Mouse (Mus musculus) CH12.LX (cell line): ENCODE results near the gene Adam1a. TPM values are rescaled to one million over a fixed set of nuclear protein-coding genes. Genes with fewer than 3 reads are reported as not detected.

Experiments
- DNase-seq: peaks from one replicate; pipeline ENCODE4 v3.0.0-alpha.2; 2013; ENCODE audit errors: extremely low read depth
- H3K27ac ChIP-seq: 2 replicates; pipeline ENCODE4 v1.5.1; 2012; ENCODE audit warnings: low read depth, mild to moderate bottlenecking, control low read depth, moderate library complexity; ENCODE audit not compliant: insufficient read depth
- H3K27me3 ChIP-seq: replicated peaks from 2 replicates; pipeline ENCODE3; 2012; ENCODE audit warnings: inconsistent platforms
- H3K36me3 ChIP-seq, 2 experiments: replicated peaks in 1 of 2; 2 replicates each; pipeline versions ENCODE3 to v1.6.1; 2012; ENCODE audit warnings: inconsistent platforms in 1 of 2, low read length in 1 of 2, mild to moderate bottlenecking in 1 of 2, mixed read lengths in 1 of 2, moderate library complexity in 1 of 2; ENCODE audit not compliant: control insufficient read depth in 1 of 2, insufficient read depth in 1 of 2
- H3K4me1 ChIP-seq, 2 experiments: 2 replicates each; pipeline ENCODE4 v1.6.1; 2012; ENCODE audit warnings: inconsistent platforms in 1 of 2, moderate library complexity in 1 of 2; ENCODE audit not compliant: insufficient read depth in 2 of 2, control insufficient read depth in 1 of 2
- H3K4me2 ChIP-seq: 2 replicates; pipeline ENCODE4 v1.6.1; 2012; ENCODE audit warnings: low read depth, mild to moderate bottlenecking, control low read depth; ENCODE audit not compliant: poor library complexity, insufficient read depth, severe bottlenecking
- H3K4me3 ChIP-seq, 3 experiments: fragments of 150-350 bp in 1 of 3; sonication (generic) in 1 of 3; replicated peaks in 1 of 3; 2 replicates each; pipeline versions ENCODE3 to v1.5.1; 2011 to 2012; ENCODE audit warnings: low read depth in 2 of 3, low read length in 2 of 3, mild to moderate bottlenecking in 2 of 3, moderate library complexity in 2 of 3, control low read depth in 1 of 3, improper control_type of control experiment in 1 of 3, inconsistent platforms in 1 of 3, mixed read lengths in 1 of 3; ENCODE audit not compliant: poor library complexity in 1 of 3
- H3K79me2 ChIP-seq: replicated peaks from 2 replicates; pipeline ENCODE4 v1.6.1; 2012; ENCODE audit warnings: mild to moderate bottlenecking, moderate library complexity; ENCODE audit not compliant: control insufficient read depth, poor library complexity, insufficient read depth, severe bottlenecking; ENCODE audit errors: extremely low read depth
- H3K9ac ChIP-seq: 2 replicates; pipeline ENCODE4 v1.6.1; 2012; ENCODE audit warnings: low read depth, mild to moderate bottlenecking, control low read depth, moderate library complexity; ENCODE audit not compliant: insufficient read depth
- H3K9me3 ChIP-seq: replicated peaks from 2 replicates; pipeline ENCODE3; 2012; ENCODE audit warnings: low read length, inconsistent platforms, mixed read lengths
- BHLHE40 ChIP-seq: IDR thresholded peaks from 2 replicates; pipeline ENCODE4 v1.6.1; 2011; ENCODE audit warnings: mild to moderate bottlenecking, low read depth, low read length, improper control_type of control experiment
- CHD1 ChIP-seq: IDR thresholded peaks from 2 replicates; pipeline ENCODE4 v1.6.1; 2012; ENCODE audit warnings: low read depth, low read length, improper control_type of control experiment, inconsistent platforms
- CTCF ChIP-seq, 2 experiments: IDR thresholded peaks in 1 of 2; conservative IDR thresholded peaks in 1 of 2; 2 replicates each; pipeline ENCODE4 v1.5.1; 2011 to 2012; ENCODE audit warnings: low read depth in 2 of 2, low read length in 2 of 2, improper control_type of control experiment in 1 of 2, inconsistent platforms in 1 of 2, mild to moderate bottlenecking in 1 of 2, moderate library complexity in 1 of 2
- EP300 ChIP-seq: IDR thresholded peaks from 2 replicates; pipeline ENCODE4 v1.6.1; 2011; ENCODE audit warnings: low read length, improper control_type of control experiment
- ETS1 ChIP-seq: conservative IDR thresholded peaks from 2 replicates; pipeline ENCODE4 v1.6.1; 2012; ENCODE audit warnings: low read depth, mild to moderate bottlenecking, inconsistent platforms, low read length, improper control_type of control experiment, moderate library complexity
- GABPA ChIP-seq: IDR thresholded peaks from 2 replicates; pipeline ENCODE4 v1.6.1; 2012; ENCODE audit warnings: low read depth, low read length, improper control_type of control experiment, inconsistent platforms; ENCODE audit not compliant: insufficient replicate concordance
- JUND ChIP-seq: conservative IDR thresholded peaks from 2 replicates; pipeline ENCODE4 v1.6.1; 2011; ENCODE audit warnings: low read depth, low read length, improper control_type of control experiment
- MAFK ChIP-seq: IDR thresholded peaks from 2 replicates; pipeline ENCODE4 v1.6.1; 2011; ENCODE audit warnings: low read length, improper control_type of control experiment; ENCODE audit not compliant: insufficient replicate concordance
- MEF2A ChIP-seq: IDR thresholded peaks from 2 replicates; pipeline ENCODE4 v1.6.1; 2014; ENCODE audit warnings: low read depth, mild to moderate bottlenecking, inconsistent platforms, low read length, improper control_type of control experiment, borderline replicate concordance
- MXI1 ChIP-seq: IDR thresholded peaks from 2 replicates; pipeline ENCODE4 v1.6.1; 2011; ENCODE audit warnings: mild to moderate bottlenecking, low read depth, low read length, improper control_type of control experiment
- NRF1 ChIP-seq: IDR thresholded peaks from 2 replicates; pipeline ENCODE4 v1.6.1; 2014; ENCODE audit warnings: low read depth, mild to moderate bottlenecking, inconsistent platforms, low read length, improper control_type of control experiment, moderate library complexity
- PAX5 ChIP-seq: IDR thresholded peaks from 2 replicates; pipeline ENCODE4 v1.6.1; 2012; ENCODE audit warnings: low read length, inconsistent platforms, mixed read lengths
- POLR2A ChIP-seq: IDR thresholded peaks from 2 replicates; pipeline ENCODE4 v1.6.1; 2011; ENCODE audit warnings: low read depth, mild to moderate bottlenecking, improper control_type of control experiment, low read length
- POLR2AphosphoS2 ChIP-seq: IDR thresholded peaks from 2 replicates; pipeline ENCODE4 v1.6.1; 2011; ENCODE audit warnings: low read depth, low read length, improper control_type of control experiment
- RAD21 ChIP-seq: IDR thresholded peaks from 2 replicates; pipeline ENCODE4 v1.6.1; 2011; ENCODE audit warnings: low read depth, mild to moderate bottlenecking, low read length, improper control_type of control experiment, moderate library complexity
- RCOR1 ChIP-seq: conservative IDR thresholded peaks from 2 replicates; pipeline ENCODE4 v1.6.1; 2012; ENCODE audit warnings: low read depth, mild to moderate bottlenecking, inconsistent platforms, low read length, improper control_type of control experiment
- SIN3A ChIP-seq: IDR thresholded peaks from 2 replicates; pipeline ENCODE4 v1.6.1; 2012; ENCODE audit warnings: low read length, improper control_type of control experiment, inconsistent platforms
- USF1 ChIP-seq: IDR thresholded peaks from 2 replicates; pipeline ENCODE4 v1.6.1; 2014; ENCODE audit warnings: low read depth, mild to moderate bottlenecking, inconsistent platforms, low read length, improper control_type of control experiment
- USF2 ChIP-seq: conservative IDR thresholded peaks from 2 replicates; pipeline ENCODE4 v1.6.1; 2011; ENCODE audit warnings: low read depth, low read length, improper control_type of control experiment
- ZC3H11A ChIP-seq: IDR thresholded peaks from 2 replicates; pipeline ENCODE4 v1.6.1; 2012; ENCODE audit warnings: low read depth, mild to moderate bottlenecking, inconsistent platforms, low read length, improper control_type of control experiment
- ZMIZ1 ChIP-seq: IDR thresholded peaks from 2 replicates; pipeline ENCODE4 v1.6.1; 2012; ENCODE audit warnings: low read depth, mild to moderate bottlenecking, inconsistent platforms, low read length, improper control_type of control experiment
- dilution Hi-C: fragments of 300-500 bp; cut with MboI; formaldehyde crosslinking; loops from 2 replicates; pipeline ENCODE4 v1.14.3; 2020; ENCODE audit warnings: low sequenced_read_pairs; ENCODE audit not compliant: extremely low pct_unique_long_range_greater_than_20kb, extremely low pct_ligation_motif_present
- in situ Hi-C: fragments of 300-500 bp; cut with MboI; formaldehyde crosslinking; loops from 3 replicates; pipeline ENCODE4 v1.14.3; 2019; ENCODE audit warnings: low sequenced_read_pairs, low pct_ligation_motif_present, low pct_unique_long_range_greater_than_20kb, mixed read lengths
- polyA plus RNA-seq: library from polyadenylated mRNA; unstranded; fragments of >175 nt; gene quantifications from 2 replicates; pipeline ENCODE4 v1.2.1, GENCODE M21; 2012; ENCODE audit warnings: low read depth; ENCODE audit not compliant: insufficient read length
- total RNA-seq, 2 experiments: library from RNA; depleted of rRNA; stranded (reverse); fragments of 300-350 nt in 1 of 2; fragments of >200 nt in 1 of 2; gene quantifications; 2 replicates each; pipeline ENCODE4 v1.2.3; 2012 to 2014

The Adam1a gene
- total and polyA plus RNA-seq, 3 experiments: 1.2 to 1.6 (median 1.3) TPM

GRCm38 (mm10) chr5:121534521-121534920 lies 10.8 kb downstream of the Adam1a start:
- Histone ChIP-seq H3K4me2 (no peak overlapping the region), H3K9me3 (no peaks in the 10 kb centered on the region), H3K27me3 (no peaks in the 10 kb centered on the region), H3K36me3 (peaks cover 61 to 93% of the 10 kb centered on the region in 2 experiments), H3K9ac (no peak overlapping the region), H3K4me1 (peaks cover 7 to 22% of the 10 kb centered on the region in 2 experiments), H3K4me3 (no peak overlapping the region), H3K27ac (no peak overlapping the region), H3K79me2 (peaks cover 5% of the 10 kb centered on the region)
- in situ Hi-C loops: no loop called here
- dilution Hi-C loops: no loop called here
- TF ChIP-seq JUND: no peak
- TF ChIP-seq CTCF (conservative IDR thresholded peaks at IDR 0.05 in 1 of 2, IDR thresholded peaks at IDR 0.05 in 1 of 2; ENCODE audit: low read depth in 2 of 2, low read length in 2 of 2): peak; percentile 28 to 43; a peak in 2 of 4 replicates
- no peak for TF ChIP-seq POLR2AphosphoS2
- TF ChIP-seq CHD1: no peak
- TF ChIP-seq MEF2A: no peak
- no peak for TF ChIP-seq SIN3A
- no peak for TF ChIP-seq BHLHE40
- no peak for DNase-seq

DNA sequence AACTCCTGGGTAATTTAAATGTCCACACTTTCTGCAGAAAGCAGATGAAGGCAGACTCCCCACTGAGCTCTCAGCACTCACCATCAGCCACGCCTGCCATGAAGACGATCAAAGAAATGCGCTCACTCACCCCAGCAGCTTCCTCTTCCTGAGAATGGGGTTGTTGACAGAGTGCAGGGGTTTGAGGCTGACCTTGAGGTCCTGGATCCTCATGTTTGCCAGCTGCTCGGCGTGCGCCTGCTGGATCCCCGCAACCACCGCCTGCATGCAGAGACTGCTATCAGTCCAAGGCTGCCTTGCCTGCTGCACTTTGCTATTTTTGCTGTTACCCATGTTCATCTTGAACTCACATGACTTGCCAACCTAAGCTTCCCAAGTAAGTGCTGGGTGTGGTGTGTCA lies 18.3 kb downstream of the Adam1a start:
- no peak for TF ChIP-seq RAD21
- TF ChIP-seq NRF1: no peak
- TF ChIP-seq GABPA: no peak
- TF ChIP-seq USF2: no peak
- TF ChIP-seq MAFK: no peak
- no peak for TF ChIP-seq SIN3A
- no peak for TF ChIP-seq POLR2A
- TF ChIP-seq ZC3H11A: no peak
- TF ChIP-seq PAX5: no peak
- no peak for TF ChIP-seq MXI1
- no peak for TF ChIP-seq USF1
- no peak for TF ChIP-seq EP300
- TF ChIP-seq ZMIZ1: no peak
- no peak for TF ChIP-seq POLR2AphosphoS2
- no peak for TF ChIP-seq RCOR1
- TF ChIP-seq CHD1: no peak
- no peak for TF ChIP-seq BHLHE40
- TF ChIP-seq MEF2A: no peak
- TF ChIP-seq ETS1: no peak
- dilution Hi-C loops (no loop called here), in situ Hi-C loops (loop anchor here (5.0 kb wide), 1 partner anchor 35 kb away; no protein-coding TSS in a partner anchor)
- Histone ChIP-seq H3K4me3 (no peak overlapping the region), H3K4me1 (no peaks in the 10 kb centered on the region), H3K27ac (no peak overlapping the region), H3K27me3 (no peaks in the 10 kb centered on the region), H3K9me3 (no peaks in the 10 kb centered on the region), H3K9ac (no peak overlapping the region), H3K79me2 (no peaks in the 10 kb centered on the region), H3K36me3 (peaks cover 65 to 86% of the 10 kb centered on the region in 2 experiments), H3K4me2 (no peak overlapping the region)
- no peak for DNase-seq
